Mouse (Mus musculus): ENCODE measurements around the gene Sf3a1. TPM values are rescaled to one million over a fixed set of nuclear protein-coding genes. Genes with fewer than 3 reads are reported as not detected.

The Sf3a1 gene
- polyA plus RNA-seq, 1 experiment from 2014 or later: 38.7 TPM

DNA sequence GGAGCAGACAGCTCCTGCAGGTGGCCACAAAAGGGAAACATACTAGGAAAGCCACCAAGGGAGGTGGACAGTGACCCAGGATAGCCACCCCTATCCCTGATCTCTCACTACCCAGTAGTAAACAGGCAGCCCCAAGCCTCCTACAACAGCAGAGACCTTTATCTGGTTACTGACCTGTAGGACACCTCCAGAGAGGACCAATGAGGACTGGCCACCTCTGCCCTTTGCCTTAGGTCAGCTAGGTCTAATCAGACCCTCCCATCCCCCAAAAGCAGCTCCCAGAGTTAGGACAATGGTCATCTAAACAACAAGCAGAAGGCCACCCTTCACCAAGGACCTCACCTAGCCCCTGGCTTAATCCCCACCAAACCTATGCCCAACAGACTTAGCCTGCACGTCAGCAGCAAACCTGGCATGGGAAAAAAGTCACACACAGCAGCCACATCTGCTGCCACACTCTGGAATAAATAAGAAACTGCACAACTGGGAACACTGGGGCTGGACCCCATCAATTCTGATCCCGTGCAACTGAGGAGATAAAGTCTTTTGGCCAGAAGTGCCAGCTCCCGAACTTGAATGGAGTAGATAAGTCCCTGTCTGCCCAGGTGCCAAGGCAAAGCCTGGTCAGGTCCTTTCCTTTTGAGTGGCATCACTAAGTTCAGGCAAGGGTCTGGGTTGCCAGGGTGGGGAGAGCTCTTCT, 42.6 kb upstream of the Sf3a1 start:
- peak overlapping the region; percentile 90 for H3K4me2 ChIP-seq (ENCODE audit: low read length)
- H3K9me3 ChIP-seq (ENCODE audit: control insufficient read depth, low read length): no peaks in the 10 kb centered on the region
- peak; percentile 31 for ATAC-seq
- 20% methylated on average over 3 of the region's 3 CpGs for WGBS
- no peaks in the 10 kb centered on the region for H3K36me3 ChIP-seq (ENCODE audit: control insufficient read depth, insufficient read depth, low read length)
- peak overlapping the region; percentile 68 for H3K27ac ChIP-seq (ENCODE audit: low read depth, low read length)
- H3K4me1 ChIP-seq (ENCODE audit: control insufficient read depth, insufficient read depth, low read depth, low read length): peaks cover 16% of the 10 kb centered on the region
- H3K4me3 ChIP-seq (ENCODE audit: low read length): peak overlapping the region; percentile 57
- no peaks in the 10 kb centered on the region for H3K27me3 ChIP-seq (replicated peaks; ENCODE audit: control insufficient read depth, insufficient read depth, low read length)
- peak overlapping the region; percentile 81 for H3K9ac ChIP-seq (ENCODE audit: low read depth, low read length)

DNA sequence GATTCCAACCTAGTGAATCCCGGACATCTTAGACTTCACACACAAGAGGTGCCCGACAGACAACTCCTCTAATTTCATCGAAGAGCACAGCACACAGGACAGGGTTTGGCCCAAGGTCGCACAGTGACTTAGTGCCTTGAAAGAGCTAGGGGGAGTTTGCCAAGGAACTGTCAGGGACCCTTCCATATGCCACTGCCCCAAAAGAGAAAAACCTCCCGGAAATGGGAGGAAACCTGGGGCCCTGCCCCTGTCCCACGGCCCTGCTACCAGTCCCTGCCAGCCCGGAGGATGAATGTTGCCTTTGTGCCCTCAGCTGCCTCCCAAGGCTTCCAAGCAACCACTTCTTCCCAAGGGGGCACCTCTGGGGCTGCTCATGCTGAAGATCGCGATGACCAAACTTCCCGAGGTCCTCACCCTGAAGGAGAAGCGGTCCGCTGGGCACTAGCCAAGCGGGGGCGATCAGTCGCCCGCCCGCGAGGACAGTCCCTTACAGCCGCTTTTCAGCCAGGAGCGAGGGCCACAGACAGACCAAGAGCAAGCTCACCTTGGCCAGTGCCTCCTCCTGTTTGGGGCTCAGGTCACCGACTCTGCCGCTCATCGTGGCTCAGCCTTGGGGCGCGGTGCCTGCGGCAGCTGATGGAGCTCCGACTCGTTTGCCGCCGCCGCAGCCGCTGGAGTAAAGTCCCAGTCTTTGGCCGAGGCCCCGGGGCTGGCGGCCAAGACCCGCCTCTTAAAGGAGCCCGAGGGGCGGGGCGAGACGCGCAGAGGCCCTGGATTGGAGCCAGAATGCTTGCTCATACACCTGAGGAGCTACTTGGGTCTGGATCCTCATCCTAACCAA, 41.8 kb upstream of the Sf3a1 start:
- H3K27me3 ChIP-seq (replicated peaks; ENCODE audit: control insufficient read depth, insufficient read depth, low read length): no peaks in the 10 kb centered on the region
- H3K27ac ChIP-seq (ENCODE audit: low read depth, low read length): peak overlapping the region; percentile 68
- peak; percentile 82 for ATAC-seq
- no peaks in the 10 kb centered on the region for H3K9me3 ChIP-seq (ENCODE audit: control insufficient read depth, low read length)
- under 1% methylated on average over 41 of the region's 41 CpGs for WGBS
- H3K4me1 ChIP-seq (ENCODE audit: control insufficient read depth, insufficient read depth, low read depth, low read length): peaks cover 16% of the 10 kb centered on the region
- no peaks in the 10 kb centered on the region for H3K36me3 ChIP-seq (ENCODE audit: control insufficient read depth, insufficient read depth, low read length)
- peak overlapping the region; percentile 57 for H3K4me3 ChIP-seq (ENCODE audit: low read length)
- peak overlapping the region; percentile 90 for H3K4me2 ChIP-seq (ENCODE audit: low read length)
- H3K9ac ChIP-seq (ENCODE audit: low read depth, low read length): peak overlapping the region; percentile 81

DNA sequence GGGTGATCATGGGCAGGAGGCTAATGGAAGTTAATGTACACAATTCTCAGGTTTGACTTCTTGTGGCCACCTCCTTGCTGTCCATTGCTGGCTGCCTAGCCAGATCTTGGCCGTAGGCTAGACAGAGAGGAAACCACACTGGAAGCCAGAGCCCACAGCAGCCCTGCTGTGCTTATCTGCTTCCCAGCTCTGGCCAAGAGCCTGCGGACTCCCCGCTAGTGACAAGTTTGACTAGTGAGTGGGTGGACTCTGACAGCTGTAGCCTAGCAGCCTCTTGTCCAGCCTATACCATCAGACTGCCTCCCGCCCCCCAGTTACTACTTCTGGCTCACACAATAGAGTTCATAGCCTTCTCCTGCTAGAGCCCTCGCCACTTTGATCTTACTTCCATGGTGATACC, 40.5 kb upstream of the Sf3a1 start:
- 73% methylated on average over 5 of the region's 5 CpGs for WGBS
- peaks cover 16% of the 10 kb centered on the region for H3K4me1 ChIP-seq (ENCODE audit: control insufficient read depth, insufficient read depth, low read depth, low read length)
- no peaks in the 10 kb centered on the region for H3K36me3 ChIP-seq (ENCODE audit: control insufficient read depth, insufficient read depth, low read length)
- H3K27ac ChIP-seq (ENCODE audit: low read depth, low read length): no peak overlapping the region
- no peak for ATAC-seq
- no peak overlapping the region for H3K4me3 ChIP-seq (ENCODE audit: low read length)
- no peaks in the 10 kb centered on the region for H3K9me3 ChIP-seq (ENCODE audit: control insufficient read depth, low read length)
- no peak overlapping the region for H3K4me2 ChIP-seq (ENCODE audit: low read length)
- H3K9ac ChIP-seq (ENCODE audit: low read depth, low read length): no peak overlapping the region
- H3K27me3 ChIP-seq (replicated peaks; ENCODE audit: control insufficient read depth, insufficient read depth, low read length): no peaks in the 10 kb centered on the region

GRCm38 (mm10) chr11:4121691-4122090, 38.5 kb upstream of the Sf3a1 start:
- ATAC-seq: no peak
- Histone ChIP-seq H3K9me3 (ENCODE audit: control insufficient read depth, low read length) (peaks cover 3% of the 10 kb centered on the region; the same call in 1 of the 2 replicates), H3K27me3 (replicated peaks; ENCODE audit: control insufficient read depth, insufficient read depth, low read length) (no peaks in the 10 kb centered on the region), H3K27ac (ENCODE audit: low read depth, low read length) (no peak overlapping the region), H3K9ac (ENCODE audit: low read depth, low read length) (no peak overlapping the region), H3K36me3 (ENCODE audit: control insufficient read depth, insufficient read depth, low read length) (no peaks in the 10 kb centered on the region), H3K4me1 (ENCODE audit: control insufficient read depth, insufficient read depth, low read depth, low read length) (peaks cover 14% of the 10 kb centered on the region), H3K4me3 (ENCODE audit: low read length) (no peak overlapping the region), H3K4me2 (ENCODE audit: low read length) (no peak overlapping the region)
- WGBS: 80% methylated on average over 3 of the region's 3 CpGs

DNA sequence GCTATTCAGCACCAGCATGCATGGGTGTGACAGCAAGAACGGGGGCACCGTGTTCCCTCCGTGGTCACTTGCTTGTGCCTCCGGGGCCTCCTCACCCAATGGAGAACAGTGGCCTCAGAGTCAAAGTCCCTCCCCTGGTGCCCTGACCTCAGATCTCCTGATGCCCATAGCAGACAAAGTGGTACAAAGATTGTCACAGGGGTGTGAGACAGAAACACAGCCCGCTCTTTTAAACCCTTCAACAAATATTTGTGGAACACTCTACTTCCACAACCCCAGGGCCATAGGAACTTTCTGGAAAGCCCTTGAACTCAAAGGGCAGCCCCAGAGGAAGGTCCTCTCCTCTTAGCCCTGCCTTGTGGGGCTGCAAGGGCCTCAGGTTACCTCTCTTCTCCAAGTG, 37.9 kb upstream of the Sf3a1 start:
- Histone ChIP-seq H3K27me3 (replicated peaks; ENCODE audit: control insufficient read depth, insufficient read depth, low read length) (no peaks in the 10 kb centered on the region), H3K9ac (ENCODE audit: low read depth, low read length) (no peak overlapping the region), H3K27ac (ENCODE audit: low read depth, low read length) (no peak overlapping the region), H3K4me3 (ENCODE audit: low read length) (no peak overlapping the region), H3K9me3 (ENCODE audit: control insufficient read depth, low read length) (peaks cover 3% of the 10 kb centered on the region; the same call in 1 of the 2 replicates), H3K4me1 (ENCODE audit: control insufficient read depth, insufficient read depth, low read depth, low read length) (peaks cover 11% of the 10 kb centered on the region), H3K4me2 (ENCODE audit: low read length) (no peak overlapping the region), H3K36me3 (ENCODE audit: control insufficient read depth, insufficient read depth, low read length) (no peaks in the 10 kb centered on the region)
- no peak for ATAC-seq
- 82% methylated on average over 5 of the region's 5 CpGs for WGBS

DNA sequence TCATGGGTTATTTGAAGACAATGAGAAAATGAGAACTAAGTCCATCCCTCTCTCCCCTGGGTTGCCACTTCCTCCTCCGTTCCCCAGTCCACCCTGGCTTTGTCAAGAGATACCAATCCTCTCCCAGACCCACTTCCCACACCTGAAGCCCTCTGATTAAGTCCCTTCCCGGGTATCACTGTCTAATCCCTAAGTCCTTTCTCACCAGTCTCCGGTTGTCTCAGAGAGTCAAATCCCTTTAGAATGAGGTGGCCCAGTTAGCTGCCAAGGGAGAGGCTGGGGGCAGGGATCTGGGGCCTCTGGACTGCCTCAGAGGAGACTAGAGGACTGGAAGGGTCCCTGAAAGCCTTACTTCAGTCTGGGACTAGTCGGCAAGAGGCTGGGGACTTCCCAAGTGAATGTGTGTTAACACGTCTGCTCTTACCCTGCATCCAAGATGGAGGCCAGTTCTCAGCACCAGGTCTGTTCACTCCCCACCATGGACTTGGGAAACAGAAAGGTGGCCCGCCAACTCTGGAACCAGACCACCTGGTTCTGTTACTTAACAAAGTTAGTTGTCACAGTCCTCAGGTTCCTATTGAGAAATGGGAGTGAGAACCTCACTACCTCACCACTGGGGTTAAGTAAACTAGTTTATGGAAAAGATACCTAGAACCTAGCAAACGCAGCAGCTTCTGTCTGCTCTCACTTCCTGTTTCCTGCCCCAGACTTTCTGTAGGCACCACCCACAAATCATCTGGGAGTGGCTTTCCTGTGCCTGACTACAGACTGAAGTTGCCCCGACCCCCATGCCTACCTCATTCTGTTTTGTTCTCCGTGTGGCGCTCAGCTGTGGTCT, 37.2 kb upstream of the Sf3a1 start, which contains the start of gene Sec14l2:
TSS of gene Sec14l2 (minus strand) at position 674 of the 838 bp plus-strand sequence.
- no peaks in the 10 kb centered on the region for H3K36me3 ChIP-seq (ENCODE audit: control insufficient read depth, insufficient read depth, low read length)
- peaks cover 4% of the 10 kb centered on the region for H3K4me1 ChIP-seq (ENCODE audit: control insufficient read depth, insufficient read depth, low read depth, low read length)
- WGBS: 84% methylated on average over 10 of the region's 10 CpGs
- H3K4me2 ChIP-seq (ENCODE audit: low read length): no peak within 1 kb of the TSS
- no peak within 1 kb of the TSS for H3K4me3 ChIP-seq (ENCODE audit: low read length)
- H3K27ac ChIP-seq (ENCODE audit: low read depth, low read length): no peak within 1 kb of the TSS
- no peak for ATAC-seq
- H3K9me3 ChIP-seq (ENCODE audit: control insufficient read depth, low read length): peaks cover 3% of the 10 kb centered on the region; the same call in 1 of the 2 replicates
- H3K9ac ChIP-seq (ENCODE audit: low read depth, low read length): no peak within 1 kb of the TSS
- no peaks in the 10 kb centered on the region for H3K27me3 ChIP-seq (replicated peaks; ENCODE audit: control insufficient read depth, insufficient read depth, low read length)

DNA sequence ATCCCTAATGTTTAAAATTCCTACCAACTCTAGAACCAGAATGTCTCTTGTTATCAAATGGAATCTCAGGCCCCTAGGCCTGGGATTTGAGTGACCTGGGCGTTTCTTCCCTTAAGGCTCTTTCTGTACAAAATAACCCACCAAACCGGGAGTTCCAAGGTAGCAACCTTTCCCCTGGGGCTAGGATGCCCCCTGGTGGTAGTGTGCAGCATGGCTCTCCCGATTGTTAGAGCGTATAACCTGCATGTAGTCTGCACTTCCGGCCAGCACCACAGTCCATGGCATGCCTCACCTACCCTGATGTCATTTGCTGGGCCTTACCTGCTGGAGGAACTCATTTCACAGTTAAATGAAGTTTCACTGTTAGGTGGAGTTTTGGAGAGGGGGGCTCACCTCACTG, 36.2 kb upstream of the Sf3a1 start:
- H3K9ac ChIP-seq (ENCODE audit: low read depth, low read length): no peak overlapping the region
- no peak for ATAC-seq
- H3K4me2 ChIP-seq (ENCODE audit: low read length): no peak overlapping the region
- 64% methylated on average over 5 of the region's 5 CpGs for WGBS
- H3K4me3 ChIP-seq (ENCODE audit: low read length): no peak overlapping the region
- no peaks in the 10 kb centered on the region for H3K4me1 ChIP-seq (ENCODE audit: control insufficient read depth, insufficient read depth, low read depth, low read length)
- peaks cover 3% of the 10 kb centered on the region; the same call in 1 of the 2 replicates for H3K9me3 ChIP-seq (ENCODE audit: control insufficient read depth, low read length)
- no peak overlapping the region for H3K27ac ChIP-seq (ENCODE audit: low read depth, low read length)
- H3K36me3 ChIP-seq (ENCODE audit: control insufficient read depth, insufficient read depth, low read length): no peaks in the 10 kb centered on the region
- H3K27me3 ChIP-seq (replicated peaks; ENCODE audit: control insufficient read depth, insufficient read depth, low read length): no peaks in the 10 kb centered on the region

- H3K9ac ChIP-seq (ENCODE audit: low read depth, low read length): no peak overlapping the region
- H3K4me3 ChIP-seq (ENCODE audit: low read length): no peak overlapping the region
- no peak for ATAC-seq
- 94% methylated on average over 1 of the region's 1 CpGs for WGBS
- no peak overlapping the region for H3K4me2 ChIP-seq (ENCODE audit: low read length)
- no peaks in the 10 kb centered on the region for H3K4me1 ChIP-seq (ENCODE audit: control insufficient read depth, insufficient read depth, low read depth, low read length)
- no peak overlapping the region for H3K27ac ChIP-seq (ENCODE audit: low read depth, low read length)
- H3K9me3 ChIP-seq (ENCODE audit: control insufficient read depth, low read length): peaks cover 3% of the 10 kb centered on the region; the same call in 1 of the 2 replicates
- no peaks in the 10 kb centered on the region for H3K27me3 ChIP-seq (replicated peaks; ENCODE audit: control insufficient read depth, insufficient read depth, low read length)
- no peaks in the 10 kb centered on the region for H3K36me3 ChIP-seq (ENCODE audit: control insufficient read depth, insufficient read depth, low read length)
Observed at GRCm38 (mm10) chr11:4127059-4127458, 33.1 kb upstream of the Sf3a1 start.

Measured in hindbrain, embryonic 16.5 days (tissue).